ENCODE assay signal across 20 mouse cellular contexts in the genomic region with DNA sequence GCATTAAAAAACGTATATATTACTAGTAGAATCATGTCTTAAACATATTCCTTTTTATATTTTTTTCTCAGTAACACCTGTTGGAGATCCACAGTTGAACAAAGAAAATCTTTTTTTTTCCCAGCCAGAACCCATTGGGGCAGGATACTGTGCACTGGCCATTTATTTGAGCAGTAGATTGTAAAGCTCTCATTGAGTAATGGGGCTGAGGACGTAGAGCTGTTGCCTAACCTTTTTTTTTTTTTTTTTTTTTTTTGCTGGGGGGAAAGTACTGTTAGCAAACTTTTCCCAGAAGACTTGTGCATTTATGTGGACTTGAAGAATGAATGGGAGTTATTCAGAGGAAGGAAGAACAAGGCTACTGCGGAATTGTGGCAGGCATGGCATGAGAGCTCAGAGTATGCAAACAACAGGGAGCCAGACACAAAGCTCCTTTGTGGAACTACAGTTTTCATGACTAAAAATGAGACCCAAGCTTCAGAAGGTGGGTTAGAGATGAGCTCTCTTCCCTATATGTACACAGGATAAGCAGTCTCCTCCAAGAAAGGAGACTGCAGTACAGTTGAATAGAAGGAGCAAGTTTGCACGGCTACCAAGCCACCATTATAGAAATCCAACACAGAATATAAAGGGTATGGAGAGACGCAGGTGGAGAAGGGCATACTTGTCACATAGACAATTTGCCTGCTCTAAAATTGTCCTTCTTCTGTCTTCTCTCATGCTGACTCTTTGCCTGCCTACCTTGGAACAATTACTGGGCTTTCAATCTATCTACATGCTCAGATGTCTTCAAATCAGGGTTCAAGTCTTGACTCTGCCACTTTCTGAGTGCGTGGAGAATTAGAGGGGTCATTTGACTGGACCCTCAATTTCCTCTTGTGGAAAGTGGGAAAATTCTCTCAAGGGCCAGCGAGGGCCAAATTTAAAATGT.
DNase-seq lines count a peak whose midpoint lies in the region; ATAC-seq lines count a peak whose summit lies in the region.
"Had no signal": no experiment of that assay in that cellular context is flagged by ENCODE, and none has a peak within 500 bp of the region (broad histone marks: within the 10 kb centered on the region; RNA-seq: fewer than 3 reads in every experiment).

No protein-coding gene starts in this region.

- no peak overlapping the region for H3K9ac ChIP-seq in hindbrain, embryonic 11.5 days (ENCODE audit: low read depth, low read length)
- H3K9ac ChIP-seq in hindbrain, embryonic 16.5 days (ENCODE audit: low read depth, low read length) = no peak overlapping the region
- no peak overlapping the region for H3K9ac ChIP-seq in neural tube, embryonic 12.5 days
- H3K9ac ChIP-seq in neural tube, embryonic 15.5 days (replicated peaks) = no peak overlapping the region
- H3K9ac ChIP-seq in midbrain, embryonic 11.5 days (ENCODE audit: low read length) = no peak overlapping the region
- H3K9ac ChIP-seq: embryonic facial prominence, embryonic 15.5 days; limb, embryonic 15.5 days; liver, embryonic 15.5 days; neural tube, embryonic 13.5 days had no signal

- H3K4me3 ChIP-seq in hindbrain, embryonic 11.5 days (ENCODE audit: low read depth, low read length) = no peak overlapping the region
- H3K4me3 ChIP-seq in hindbrain, embryonic 16.5 days (ENCODE audit: low read length) = no peak overlapping the region
- no peak overlapping the region for H3K4me3 ChIP-seq in neural tube, embryonic 12.5 days
- no peak overlapping the region for H3K4me3 ChIP-seq in neural tube, embryonic 15.5 days (replicated peaks)
- no peak overlapping the region for H3K4me3 ChIP-seq in midbrain, embryonic 11.5 days (ENCODE audit: low read depth, low read length)
- H3K4me3 ChIP-seq: embryonic facial prominence, embryonic 15.5 days; gastrocnemius, adult 2 months; limb, embryonic 15.5 days; liver, embryonic 15.5 days; neural tube, embryonic 13.5 days had no signal

- no peaks in the 10 kb centered on the region for H3K9me3 ChIP-seq in hindbrain, embryonic 11.5 days (ENCODE audit: control insufficient read depth, low read length)
- no peaks in the 10 kb centered on the region for H3K9me3 ChIP-seq in hindbrain, embryonic 16.5 days (ENCODE audit: control insufficient read depth, low read length)
- H3K9me3 ChIP-seq in neural tube, embryonic 12.5 days = no peaks in the 10 kb centered on the region
- H3K9me3 ChIP-seq in neural tube, embryonic 15.5 days (replicated peaks) = no peaks in the 10 kb centered on the region
- no peaks in the 10 kb centered on the region for H3K9me3 ChIP-seq in midbrain, embryonic 11.5 days (ENCODE audit: control insufficient read depth, low read length)
- H3K9me3 ChIP-seq: embryonic facial prominence, embryonic 15.5 days; limb, embryonic 15.5 days; liver, embryonic 15.5 days; neural tube, embryonic 13.5 days had no signal

- peak overlapping the region; percentile 59; the same call in 1 of the 2 replicates for H3K27ac ChIP-seq in hindbrain, embryonic 11.5 days (ENCODE audit: low read depth, low read length)
- no peak overlapping the region for H3K27ac ChIP-seq in hindbrain, embryonic 16.5 days (ENCODE audit: low read depth, low read length)
- H3K27ac ChIP-seq in neural tube, embryonic 12.5 days = no peak overlapping the region
- no peak overlapping the region for H3K27ac ChIP-seq in neural tube, embryonic 15.5 days (replicated peaks)
- H3K27ac ChIP-seq in midbrain, embryonic 11.5 days (ENCODE audit: low read depth, low read length) = peak overlapping the region; percentile 69
- H3K27ac ChIP-seq: embryonic facial prominence, embryonic 15.5 days; gastrocnemius, adult 2 months; limb, embryonic 15.5 days; liver, embryonic 15.5 days; neural tube, embryonic 13.5 days had no signal

- no peaks in the 10 kb centered on the region for H3K4me1 ChIP-seq in hindbrain, embryonic 11.5 days (replicated peaks; ENCODE audit: control insufficient read depth, insufficient read depth, low read length)
- H3K4me1 ChIP-seq in hindbrain, embryonic 16.5 days (ENCODE audit: control insufficient read depth, insufficient read depth, low read depth, low read length) = no peaks in the 10 kb centered on the region
- no peaks in the 10 kb centered on the region for H3K4me1 ChIP-seq in neural tube, embryonic 12.5 days
- H3K4me1 ChIP-seq in neural tube, embryonic 15.5 days = 0 out of 2 replicates have a peak, but pooled peaks cover 5% of the 10 kb centered on the region
- H3K4me1 ChIP-seq in midbrain, embryonic 11.5 days (ENCODE audit: control insufficient read depth, insufficient read depth, low read length) = peaks cover 6% of the 10 kb centered on the region; the same call in 1 of the 2 replicates
- H3K4me1 ChIP-seq: embryonic facial prominence, embryonic 15.5 days; limb, embryonic 15.5 days; liver, embryonic 15.5 days had no signal

- WGBS in hindbrain, embryonic 11.5 days = 64% methylated on average over 7 of the region's 7 CpGs
- 47% methylated on average over 7 of the region's 7 CpGs for WGBS in hindbrain, embryonic 16.5 days
- 59% methylated on average over 7 of the region's 7 CpGs for WGBS in neural tube, embryonic 12.5 days
- 62% methylated on average over 7 of the region's 7 CpGs for WGBS in neural tube, embryonic 15.5 days
- 64% methylated on average over 7 of the region's 7 CpGs for WGBS in midbrain, embryonic 11.5 days

- H3K4me2 ChIP-seq in hindbrain, embryonic 11.5 days (replicated peaks; ENCODE audit: low read depth, low read length) = no peak overlapping the region
- H3K4me2 ChIP-seq in hindbrain, embryonic 16.5 days (ENCODE audit: low read length) = no peak overlapping the region
- H3K4me2 ChIP-seq in neural tube, embryonic 12.5 days (replicated peaks) = no peak overlapping the region
- no peak overlapping the region for H3K4me2 ChIP-seq in neural tube, embryonic 15.5 days
- no peak overlapping the region for H3K4me2 ChIP-seq in midbrain, embryonic 11.5 days
- H3K4me2 ChIP-seq: embryonic facial prominence, embryonic 15.5 days; heart, embryonic 11.5 days; limb, embryonic 15.5 days; liver, embryonic 15.5 days; neural tube, embryonic 13.5 days had no signal

- no peaks in the 10 kb centered on the region for H3K27me3 ChIP-seq in hindbrain, embryonic 11.5 days (ENCODE audit: control insufficient read depth, insufficient read depth, low read length)
- H3K27me3 ChIP-seq in hindbrain, embryonic 16.5 days (replicated peaks; ENCODE audit: control insufficient read depth, insufficient read depth, low read length) = no peaks in the 10 kb centered on the region
- no peaks in the 10 kb centered on the region for H3K27me3 ChIP-seq in neural tube, embryonic 12.5 days (replicated peaks)
- no peaks in the 10 kb centered on the region for H3K27me3 ChIP-seq in neural tube, embryonic 15.5 days (replicated peaks)
- H3K27me3 ChIP-seq in midbrain, embryonic 11.5 days (ENCODE audit: control insufficient read depth, insufficient read depth, low read length) = no peaks in the 10 kb centered on the region
- H3K27me3 ChIP-seq: embryonic facial prominence, embryonic 15.5 days; limb, embryonic 15.5 days; liver, embryonic 15.5 days; neural tube, embryonic 13.5 days had no signal

- ATAC-seq in hindbrain, embryonic 11.5 days (ENCODE audit: low FRiP score) = peak; percentile 47; the same call in 1 of the 2 replicates
- no peak for ATAC-seq in hindbrain, embryonic 16.5 days
- ATAC-seq in neural tube, embryonic 12.5 days (ENCODE audit: low FRiP score, low read depth) = peak; percentile 27; the same call in 1 of the 2 replicates
- ATAC-seq in neural tube, embryonic 15.5 days (ENCODE audit: low FRiP score) = no peak
- ATAC-seq in midbrain, embryonic 11.5 days (ENCODE audit: low FRiP score) = peak; percentile 57

- no peak for DNase-seq in hindbrain, embryonic 11.5 days (ENCODE audit: low spot score)
- peak; percentile 88 for DNase-seq in midbrain, embryonic 11.5 days (ENCODE audit: low spot score, missing footprints)
- no peak for DNase-seq in thymus, postnatal 36 days
- no peak for DNase-seq in layer of hippocampus, adult 8-10 months (ENCODE audit: low spot score in 2 of 2)
- DNase-seq: cerebellum, adult 2 months; cerebellum, postnatal 36 days; gastrocnemius, adult 2 months; heart, postnatal 10 days; kidney, adult 11 months; kidney, postnatal 10 days; lung, postnatal 4 days; thymus, adult 18-20 months had no signal

- no peaks in the 10 kb centered on the region for H3K36me3 ChIP-seq in hindbrain, embryonic 11.5 days (ENCODE audit: control insufficient read depth, insufficient read depth, low read length)
- H3K36me3 ChIP-seq in hindbrain, embryonic 16.5 days (ENCODE audit: control insufficient read depth, insufficient read depth, low read length) = no peaks in the 10 kb centered on the region
- no peaks in the 10 kb centered on the region for H3K36me3 ChIP-seq in neural tube, embryonic 12.5 days
- no peaks in the 10 kb centered on the region for H3K36me3 ChIP-seq in neural tube, embryonic 15.5 days
- H3K36me3 ChIP-seq in midbrain, embryonic 11.5 days (ENCODE audit: control insufficient read depth, insufficient read depth, low read length) = no peaks in the 10 kb centered on the region
- H3K36me3 ChIP-seq: embryonic facial prominence, embryonic 15.5 days; limb, embryonic 15.5 days; liver, embryonic 15.5 days; neural tube, embryonic 13.5 days had no signal

Comparison
In these comparisons a context has a peak if more than half of its experiments do, and no peak if none do; other contexts are left out.
1. ATAC-seq: peak in hindbrain, embryonic 11.5 days (single experiment), neural tube, embryonic 12.5 days (single experiment) and midbrain, embryonic 11.5 days (single experiment); none in hindbrain, embryonic 16.5 days (single experiment) and neural tube, embryonic 15.5 days (single experiment).
2. H3K27ac ChIP-seq: peak in hindbrain, embryonic 11.5 days (single experiment) and midbrain, embryonic 11.5 days (single experiment); none in hindbrain, embryonic 16.5 days (single experiment), neural tube, embryonic 12.5 days (single experiment) and neural tube, embryonic 15.5 days (single experiment).